Mouse (Mus musculus) neural tube, embryonic 13.5 days (tissue): ENCODE data around the gene Tmeff2. TPM values are rescaled to one million over a fixed set of nuclear protein-coding genes. Genes with fewer than 3 reads are reported as not detected.

Source experiments
- ATAC-seq: fragments of 200-750 bp; cut with Nextera tagmentation; 2 replicates; pipeline ENCODE4 v1.8.0; 2017; ENCODE audit warnings: low read depth, mild to moderate bottlenecking, moderate TSS enrichment, moderate library complexity
- H3K27ac ChIP-seq: fragments of 300-500 bp; sonication (generic); replicated peaks from 2 replicates; pipeline ENCODE4 v1.5.1; 2015; ENCODE audit warnings: moderate library complexity, mild to moderate bottlenecking, inconsistent platforms
- H3K27me3 ChIP-seq: fragments of 300-500 bp; sonication (generic); 2 replicates; pipeline ENCODE4 v1.6.1; 2015; ENCODE audit warnings: mild to moderate bottlenecking, inconsistent platforms
- H3K36me3 ChIP-seq: fragments of 300-500 bp; sonication (generic); 2 replicates; pipeline ENCODE4 v1.6.1; 2015; ENCODE audit warnings: mild to moderate bottlenecking, inconsistent platforms
- H3K4me1 ChIP-seq: fragments of 300-500 bp; sonication (generic); replicated peaks from 2 replicates; pipeline ENCODE4 v1.6.1; 2015; ENCODE audit warnings: inconsistent platforms
- H3K4me2 ChIP-seq: fragments of 300-500 bp; sonication (generic); 2 replicates; pipeline ENCODE4 v1.6.1; 2015; ENCODE audit warnings: inconsistent platforms, mild to moderate bottlenecking, moderate library complexity
- H3K4me3 ChIP-seq: fragments of 300-500 bp; sonication (generic); 2 replicates; pipeline ENCODE4 v1.5.1; 2015; ENCODE audit warnings: mild to moderate bottlenecking, inconsistent platforms
- H3K9ac ChIP-seq: fragments of 300-500 bp; sonication (generic); 2 replicates; pipeline ENCODE4 v1.6.1; 2015; ENCODE audit warnings: moderate library complexity, mild to moderate bottlenecking, inconsistent platforms
- H3K9me3 ChIP-seq: fragments of 300-500 bp; sonication (generic); 2 replicates; pipeline ENCODE4 v1.6.1; 2016; ENCODE audit warnings: inconsistent platforms
- WGBS: fragments of 180-500 bp; shearing (Covaris S2); methylation state at CpG from one replicate; pipeline ENCODE4 v1.1.7; 2015; 5-methylcytosine and 5-hydroxymethylcytosine counted together
- polyA plus RNA-seq: library from polyadenylated mRNA; unstranded; fragments of >200 nt; fragmentation: Nextera tagmentation; extraction: Ambion mirVana; gene quantifications from 2 replicates; pipeline ENCODE4 v1.2.1, GENCODE M21; 2015

Gene Tmeff2
- polyA plus RNA-seq, 1 experiment from 2014 or later: 139 TPM

- Histone ChIP-seq H3K9me3 (no peaks in the 10 kb centered on the region), H3K4me2 (no peak overlapping the region), H3K9ac (no peak overlapping the region), H3K36me3 (peaks cover 27% of the 10 kb centered on the region; the same call in 1 of the 2 replicates), H3K27ac (0 out of 2 replicates have a peak overlapping the region, but pooled peaks have one; percentile 15), H3K4me3 (no peak overlapping the region), H3K27me3 (no peaks in the 10 kb centered on the region), H3K4me1 (peaks cover 12% of the 10 kb centered on the region; the same call in 1 of the 2 replicates)
- WGBS: 85% methylated on average over 7 of the region's 7 CpGs
- no peak for ATAC-seq
Measured at GRCm38 (mm10) chr1:50940131-50941039, 39.9 kb downstream of the Tmeff2 start.

- H3K4me1 ChIP-seq: no peaks in the 10 kb centered on the region
- 68% methylated on average over 1 of the region's 1 CpGs for WGBS
- ATAC-seq: no peak
- H3K9me3 ChIP-seq: no peaks in the 10 kb centered on the region
- no peak overlapping the region for H3K4me3 ChIP-seq
- H3K4me2 ChIP-seq: no peak overlapping the region
- no peaks in the 10 kb centered on the region for H3K27me3 ChIP-seq
- H3K9ac ChIP-seq: no peak overlapping the region
- peaks cover 12% of the 10 kb centered on the region; the same call in 1 of the 2 replicates for H3K36me3 ChIP-seq
- H3K27ac ChIP-seq: no peak overlapping the region
Measured at GRCm38 (mm10) chr1:50948575-50948974, 48.1 kb downstream of the Tmeff2 start.

GRCm38 (mm10) chr1:50958844-50959243, 58.4 kb downstream of the Tmeff2 start:
- no peak overlapping the region for H3K9ac ChIP-seq
- no peak for ATAC-seq
- no peaks in the 10 kb centered on the region for H3K9me3 ChIP-seq
- no peak overlapping the region for H3K4me3 ChIP-seq
- no peaks in the 10 kb centered on the region for H3K27me3 ChIP-seq
- peaks cover 10% of the 10 kb centered on the region; the same call in 1 of the 2 replicates for H3K36me3 ChIP-seq
- peaks cover 22% of the 10 kb centered on the region for H3K4me1 ChIP-seq
- no peak overlapping the region for H3K4me2 ChIP-seq
- WGBS: 93% methylated on average over 1 of the region's 1 CpGs
- no peak overlapping the region for H3K27ac ChIP-seq

GRCm38 (mm10) chr1:50961954-50962648, 61.7 kb downstream of the Tmeff2 start:
- H3K9ac ChIP-seq: no peak overlapping the region
- WGBS: 21% methylated on average over 5 of the region's 5 CpGs
- H3K4me1 ChIP-seq: peaks cover 33% of the 10 kb centered on the region
- no peak overlapping the region for H3K4me3 ChIP-seq
- H3K27ac ChIP-seq: peak overlapping the region; percentile 46
- no peak overlapping the region for H3K4me2 ChIP-seq
- H3K36me3 ChIP-seq: 0 out of 2 replicates have a peak, but pooled peaks cover 6% of the 10 kb centered on the region
- ATAC-seq: peak; percentile 58; the same call in 1 of the 2 replicates
- no peaks in the 10 kb centered on the region for H3K27me3 ChIP-seq
- H3K9me3 ChIP-seq: no peaks in the 10 kb centered on the region

GRCm38 (mm10) chr1:50962649-50963000, 62.2 kb downstream of the Tmeff2 start:
- Histone ChIP-seq H3K9me3 (no peaks in the 10 kb centered on the region), H3K4me2 (no peak overlapping the region)
- 67% methylated on average over 4 of the region's 4 CpGs for WGBS

GRCm38 (mm10) chr1:50969685-50970084, 69.2 kb downstream of the Tmeff2 start:
- H3K4me3 ChIP-seq: no peak overlapping the region
- no peaks in the 10 kb centered on the region for H3K27me3 ChIP-seq
- no peak overlapping the region for H3K27ac ChIP-seq
- 86% methylated on average over 2 of the region's 2 CpGs for WGBS
- H3K4me2 ChIP-seq: no peak overlapping the region
- H3K9ac ChIP-seq: no peak overlapping the region
- no peaks in the 10 kb centered on the region for H3K9me3 ChIP-seq
- no peaks in the 10 kb centered on the region for H3K36me3 ChIP-seq
- peaks cover 6% of the 10 kb centered on the region for H3K4me1 ChIP-seq
- ATAC-seq: no peak

More at GRCm38 (mm10) chr1:50962649-50963000, 62.2 kb downstream of the Tmeff2 start:
- Histone ChIP-seq H3K9ac (no peak overlapping the region), H3K36me3 (0 out of 2 replicates have a peak, but pooled peaks cover 6% of the 10 kb centered on the region), H3K27ac (0 out of 2 replicates have a peak overlapping the region, but pooled peaks have one; percentile 14), H3K27me3 (no peaks in the 10 kb centered on the region), H3K4me3 (no peak overlapping the region), H3K4me1 (peaks cover 33% of the 10 kb centered on the region)
- no peak for ATAC-seq

- Histone ChIP-seq H3K9me3 (no peaks in the 10 kb centered on the region), H3K36me3 (peaks cover 3% of the 10 kb centered on the region; the same call in 1 of the 2 replicates), H3K27ac (no peak overlapping the region), H3K4me3 (no peak overlapping the region), H3K9ac (no peak overlapping the region), H3K4me2 (no peak overlapping the region), H3K4me1 (no peaks in the 10 kb centered on the region; the same call in 1 of the 2 replicates), H3K27me3 (no peaks in the 10 kb centered on the region)
- 61% methylated on average over 2 of the region's 2 CpGs for WGBS
- ATAC-seq: no peak
Measured at GRCm38 (mm10) chr1:50970853-50971252, 70.4 kb downstream of the Tmeff2 start.

DNA sequence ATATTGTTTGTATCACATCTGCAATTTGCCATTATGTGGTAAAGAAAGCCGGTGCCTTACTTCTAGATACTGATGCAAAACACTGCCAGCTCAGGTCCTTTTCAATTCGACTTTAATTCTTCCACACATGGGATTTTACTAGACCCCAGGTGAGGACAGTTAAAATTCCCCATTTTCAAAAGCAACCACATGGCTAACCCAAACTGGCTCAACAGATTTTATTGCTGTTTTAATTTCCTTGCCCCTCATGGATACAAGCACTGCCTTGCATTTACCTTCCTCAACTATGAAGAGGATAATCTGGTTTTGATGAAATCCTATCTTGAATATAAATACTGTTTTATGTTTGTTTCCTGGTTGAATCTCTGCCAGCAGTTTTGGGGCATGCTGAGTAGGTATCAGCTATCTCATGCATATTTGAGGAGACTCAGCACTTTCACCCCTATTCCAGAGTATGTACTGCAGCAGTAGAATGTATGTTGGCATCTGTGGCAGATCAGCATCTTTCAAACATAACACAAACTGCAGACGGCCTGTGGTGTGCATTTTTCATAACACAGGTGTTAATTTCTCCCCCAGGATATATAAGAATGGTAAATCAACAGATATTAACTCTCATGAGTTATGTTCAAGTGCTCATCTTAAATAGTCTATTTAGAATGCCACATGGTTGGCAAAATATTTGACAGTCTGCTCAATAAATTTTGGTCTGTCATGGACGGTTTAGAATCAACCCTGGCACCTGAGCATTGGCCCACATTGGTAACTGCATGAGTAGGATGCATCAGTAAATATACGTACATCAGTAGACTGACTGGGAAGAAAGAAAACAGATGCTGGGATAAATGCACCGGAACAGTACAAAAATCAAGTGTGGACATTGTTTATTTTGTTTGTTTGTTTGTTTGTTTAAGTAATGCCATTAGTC, 72.3 kb downstream of the Tmeff2 start:
- 59% methylated on average over 6 of the region's 6 CpGs for WGBS
- H3K4me2 ChIP-seq: no peak overlapping the region
- peak overlapping the region; percentile 38; the same call in 1 of the 2 replicates for H3K27ac ChIP-seq
- H3K9me3 ChIP-seq: no peaks in the 10 kb centered on the region
- no peaks in the 10 kb centered on the region for H3K27me3 ChIP-seq
- H3K4me3 ChIP-seq: no peak overlapping the region
- peak; percentile 84 for ATAC-seq
- no peaks in the 10 kb centered on the region; the same call in 1 of the 2 replicates for H3K4me1 ChIP-seq
- H3K9ac ChIP-seq: no peak overlapping the region
- peaks cover 3% of the 10 kb centered on the region; the same call in 1 of the 2 replicates for H3K36me3 ChIP-seq

DNA sequence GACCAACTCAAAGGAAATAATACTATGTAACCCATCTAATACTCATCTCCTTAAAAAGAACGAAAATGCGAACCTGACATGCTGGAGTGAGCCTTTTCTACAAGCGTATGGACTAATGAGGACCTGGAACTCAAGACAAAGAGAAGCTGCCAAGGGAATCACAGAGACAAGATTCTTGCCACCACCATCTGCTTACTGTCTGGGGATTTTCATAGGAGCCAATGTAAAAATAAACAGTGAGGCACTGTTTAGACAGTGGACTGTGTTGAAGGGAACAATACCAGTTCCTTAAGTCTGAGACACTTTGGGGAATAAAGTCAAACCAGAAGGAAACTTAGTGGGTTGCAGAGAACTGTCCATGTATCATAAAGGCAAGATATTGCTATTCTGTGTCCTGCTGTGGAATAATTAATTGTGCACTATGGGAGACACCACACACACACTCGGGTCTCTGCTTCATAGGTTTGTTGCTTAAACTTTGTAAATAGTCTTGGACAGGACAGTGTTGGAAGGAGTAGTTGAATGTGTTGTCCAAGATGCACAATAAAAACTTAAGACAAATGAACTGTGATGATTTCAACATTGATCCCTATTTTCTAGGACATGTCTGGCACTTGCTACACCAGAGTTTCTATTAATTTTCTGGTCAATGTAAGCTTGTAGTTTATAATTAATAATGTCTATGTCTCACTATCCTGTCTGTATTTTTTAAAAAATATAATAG, 79.1 kb downstream of the Tmeff2 start:
- Histone ChIP-seq H3K9ac (no peak overlapping the region), H3K4me1 (no peaks in the 10 kb centered on the region), H3K27ac (no peak overlapping the region), H3K9me3 (no peaks in the 10 kb centered on the region), H3K27me3 (no peaks in the 10 kb centered on the region), H3K36me3 (peaks cover 3% of the 10 kb centered on the region; the same call in 1 of the 2 replicates), H3K4me2 (no peak overlapping the region), H3K4me3 (no peak overlapping the region)
- WGBS: 78% methylated on average over 4 of the region's 4 CpGs
- ATAC-seq: no peak

GRCm38 (mm10) chr1:50980591-50980990, 80.1 kb downstream of the Tmeff2 start:
- WGBS: 75% methylated on average over 4 of the region's 4 CpGs
- H3K4me2 ChIP-seq: no peak overlapping the region
- no peak overlapping the region for H3K27ac ChIP-seq

More at GRCm38 (mm10) chr1:50980591-50980990, 80.1 kb downstream of the Tmeff2 start:
- Histone ChIP-seq H3K9ac (no peak overlapping the region), H3K4me3 (no peak overlapping the region), H3K9me3 (no peaks in the 10 kb centered on the region), H3K27me3 (no peaks in the 10 kb centered on the region), H3K36me3 (no peaks in the 10 kb centered on the region), H3K4me1 (no peaks in the 10 kb centered on the region)
- ATAC-seq: no peak
